7 mouse cellular contexts compared by ENCODE assay signal in the genomic region with DNA sequence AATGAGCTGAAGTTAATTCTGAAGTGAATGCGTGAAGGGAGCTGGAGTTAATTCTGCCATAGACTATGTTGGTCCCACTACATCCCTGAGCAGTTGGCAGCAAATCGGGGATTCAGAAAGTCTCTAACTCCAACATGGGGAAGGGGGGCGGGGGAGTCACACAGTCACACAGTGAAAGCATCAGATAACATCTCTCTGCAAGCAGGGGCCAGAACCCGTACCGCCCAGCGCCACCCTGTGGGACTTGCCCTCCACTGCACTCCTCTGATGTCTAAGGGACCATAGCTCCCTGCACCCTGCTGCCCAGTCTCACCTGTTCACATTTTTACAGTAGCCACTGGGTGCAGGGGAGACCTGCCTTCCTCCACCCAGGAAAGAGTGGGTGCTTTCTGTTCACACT.
DNase-seq lines count a peak whose midpoint lies in the region; ATAC-seq lines count a peak whose summit lies in the region.

No protein-coding gene starts in this region.

- no peaks in the 10 kb centered on the region for H3K36me3 ChIP-seq in hindbrain, embryonic 11.5 days (ENCODE audit: control insufficient read depth, insufficient read depth, low read length)
- H3K36me3 ChIP-seq in hindbrain, embryonic 16.5 days (ENCODE audit: control insufficient read depth, insufficient read depth, low read length) = no peaks in the 10 kb centered on the region
- H3K36me3 ChIP-seq in embryonic facial prominence, embryonic 10.5 days (replicated peaks) = peaks cover 13% of the 10 kb centered on the region
- no peaks in the 10 kb centered on the region; the same call in 1 of the 2 replicates for H3K36me3 ChIP-seq in neural tube, embryonic 11.5 days (ENCODE audit: control insufficient read depth, insufficient read depth, low read length)

- no peak overlapping the region; the same call in 1 of the 2 replicates for H3K27ac ChIP-seq in hindbrain, embryonic 11.5 days (ENCODE audit: low read depth, low read length)
- no peak overlapping the region for H3K27ac ChIP-seq in hindbrain, embryonic 16.5 days (ENCODE audit: low read depth, low read length)
- H3K27ac ChIP-seq in embryonic facial prominence, embryonic 10.5 days (replicated peaks) = peak overlapping the region; percentile 94
- H3K27ac ChIP-seq in neural tube, embryonic 11.5 days (ENCODE audit: low read depth, low read length) = no peak overlapping the region

- DNase-seq in hindbrain, embryonic 11.5 days (ENCODE audit: low spot score) = peak; percentile 64
- peak; percentile 33 for DNase-seq in right cerebral cortex, postnatal 4 days
- no peak for DNase-seq in right cerebral cortex, postnatal 25 days
- DNase-seq in embryonic facial prominence, embryonic 10.5 days (ENCODE audit: low spot score) = peak; percentile 77
- peak; percentile 47 for DNase-seq in neural tube, embryonic 11.5 days (ENCODE audit: low spot score)
- DNase-seq in yolk sac, embryonic 10.5 days (ENCODE audit: low spot score) = no peak

- no peak overlapping the region for H3K4me2 ChIP-seq in hindbrain, embryonic 11.5 days (replicated peaks; ENCODE audit: low read depth, low read length)
- H3K4me2 ChIP-seq in hindbrain, embryonic 16.5 days (ENCODE audit: low read length) = no peak overlapping the region
- H3K4me2 ChIP-seq in neural tube, embryonic 11.5 days (ENCODE audit: low read depth) = no peak overlapping the region

- no peak overlapping the region for H3K9ac ChIP-seq in hindbrain, embryonic 11.5 days (ENCODE audit: low read depth, low read length)
- no peak overlapping the region for H3K9ac ChIP-seq in hindbrain, embryonic 16.5 days (ENCODE audit: low read depth, low read length)
- no peak overlapping the region for H3K9ac ChIP-seq in neural tube, embryonic 11.5 days (ENCODE audit: low read length)

- H3K4me3 ChIP-seq in hindbrain, embryonic 11.5 days (ENCODE audit: low read depth, low read length) = no peak overlapping the region
- H3K4me3 ChIP-seq in hindbrain, embryonic 16.5 days (ENCODE audit: low read length) = no peak overlapping the region
- no peak overlapping the region for H3K4me3 ChIP-seq in embryonic facial prominence, embryonic 10.5 days
- H3K4me3 ChIP-seq in neural tube, embryonic 11.5 days (ENCODE audit: low read depth, low read length) = no peak overlapping the region

- H3K9me3 ChIP-seq in hindbrain, embryonic 11.5 days (ENCODE audit: control insufficient read depth, low read length) = no peaks in the 10 kb centered on the region
- no peaks in the 10 kb centered on the region for H3K9me3 ChIP-seq in hindbrain, embryonic 16.5 days (ENCODE audit: control insufficient read depth, low read length)
- H3K9me3 ChIP-seq in embryonic facial prominence, embryonic 10.5 days = no peaks in the 10 kb centered on the region
- no peaks in the 10 kb centered on the region for H3K9me3 ChIP-seq in neural tube, embryonic 11.5 days (ENCODE audit: control insufficient read depth, low read length)

- peaks cover 46% of the 10 kb centered on the region for H3K4me1 ChIP-seq in hindbrain, embryonic 11.5 days (replicated peaks; ENCODE audit: control insufficient read depth, insufficient read depth, low read length)
- H3K4me1 ChIP-seq in hindbrain, embryonic 16.5 days (ENCODE audit: control insufficient read depth, insufficient read depth, low read depth, low read length) = peaks cover 51% of the 10 kb centered on the region
- peaks cover 82% of the 10 kb centered on the region for H3K4me1 ChIP-seq in embryonic facial prominence, embryonic 10.5 days
- peaks cover 47% of the 10 kb centered on the region for H3K4me1 ChIP-seq in neural tube, embryonic 11.5 days (ENCODE audit: control insufficient read depth, insufficient read depth, low read length)

- no peaks in the 10 kb centered on the region for H3K27me3 ChIP-seq in hindbrain, embryonic 11.5 days (ENCODE audit: control insufficient read depth, insufficient read depth, low read length)
- H3K27me3 ChIP-seq in hindbrain, embryonic 16.5 days (replicated peaks; ENCODE audit: control insufficient read depth, insufficient read depth, low read length) = no peaks in the 10 kb centered on the region
- H3K27me3 ChIP-seq in embryonic facial prominence, embryonic 10.5 days (replicated peaks; ENCODE audit: low read depth, poor library complexity, severe bottlenecking) = no peaks in the 10 kb centered on the region
- no peaks in the 10 kb centered on the region for H3K27me3 ChIP-seq in neural tube, embryonic 11.5 days (ENCODE audit: control insufficient read depth, insufficient read depth, low read length)

- ATAC-seq in hindbrain, embryonic 11.5 days (ENCODE audit: low FRiP score) = no peak
- ATAC-seq in hindbrain, embryonic 16.5 days = no peak
- ATAC-seq in neural tube, embryonic 11.5 days (ENCODE audit: insufficient read depth, low FRiP score, low TSS enrichment) = no peak

- WGBS in hindbrain, embryonic 11.5 days = 14% methylated on average over 6 of the region's 6 CpGs
- WGBS in hindbrain, embryonic 16.5 days = 15% methylated on average over 6 of the region's 6 CpGs
- WGBS in embryonic facial prominence, embryonic 10.5 days = 11% methylated on average over 6 of the region's 6 CpGs
- WGBS in neural tube, embryonic 11.5 days = 15% methylated on average over 6 of the region's 6 CpGs

Comparison
In these comparisons a context has a peak if more than half of its experiments do, and no peak if none do; other contexts are left out.
1. DNase-seq: peak in hindbrain, embryonic 11.5 days (single experiment), right cerebral cortex, postnatal 4 days (single experiment), embryonic facial prominence, embryonic 10.5 days (single experiment) and neural tube, embryonic 11.5 days (single experiment); none in right cerebral cortex, postnatal 25 days (single experiment) and yolk sac, embryonic 10.5 days (single experiment).